Mouse (Mus musculus): Measurements from ENCODE around the gene Gm28035.

DNA sequence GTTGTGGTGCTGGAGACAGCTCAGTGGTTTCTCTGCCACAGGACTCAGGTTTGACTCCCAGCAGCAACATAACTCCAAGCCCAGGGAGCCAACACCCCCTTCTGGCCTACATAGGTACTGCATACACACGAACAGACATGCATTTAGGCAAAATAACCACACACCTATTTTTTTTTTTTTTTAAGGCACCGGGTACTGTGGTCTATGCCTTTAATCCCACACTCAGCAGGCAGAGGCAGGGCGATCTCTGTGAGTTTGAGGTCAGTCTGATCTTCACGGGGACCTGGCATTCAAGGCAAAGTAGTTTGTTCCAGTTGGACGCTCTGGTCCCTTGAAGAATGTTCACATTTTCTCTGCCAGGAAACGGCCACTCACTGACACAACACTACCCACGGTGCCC, 36.9 kb upstream of the Gm28035 start:
- no peak for TF ChIP-seq POLR2A (IDR thresholded peaks at IDR 0.05; ENCODE audit: control insufficient read depth, low read depth, low read length)
- peak; percentile 50; the same call in 1 of the 2 replicates for TF ChIP-seq CTCF (IDR thresholded peaks at IDR 0.05; ENCODE audit: control insufficient read depth, insufficient read depth, insufficient replicate concordance, low read depth, low read length)
